Mouse (Mus musculus) liver, adult (tissue): ENCODE measurements around the gene Pgf.

Experiments
- GATA4 ChIP-seq: IDR thresholded peaks from 2 replicates; pipeline ENCODE4 v1.6.1; 2014; ENCODE audit warnings: mild to moderate bottlenecking, low read length; ENCODE audit not compliant: insufficient replicate concordance

Pgf gene

DNA sequence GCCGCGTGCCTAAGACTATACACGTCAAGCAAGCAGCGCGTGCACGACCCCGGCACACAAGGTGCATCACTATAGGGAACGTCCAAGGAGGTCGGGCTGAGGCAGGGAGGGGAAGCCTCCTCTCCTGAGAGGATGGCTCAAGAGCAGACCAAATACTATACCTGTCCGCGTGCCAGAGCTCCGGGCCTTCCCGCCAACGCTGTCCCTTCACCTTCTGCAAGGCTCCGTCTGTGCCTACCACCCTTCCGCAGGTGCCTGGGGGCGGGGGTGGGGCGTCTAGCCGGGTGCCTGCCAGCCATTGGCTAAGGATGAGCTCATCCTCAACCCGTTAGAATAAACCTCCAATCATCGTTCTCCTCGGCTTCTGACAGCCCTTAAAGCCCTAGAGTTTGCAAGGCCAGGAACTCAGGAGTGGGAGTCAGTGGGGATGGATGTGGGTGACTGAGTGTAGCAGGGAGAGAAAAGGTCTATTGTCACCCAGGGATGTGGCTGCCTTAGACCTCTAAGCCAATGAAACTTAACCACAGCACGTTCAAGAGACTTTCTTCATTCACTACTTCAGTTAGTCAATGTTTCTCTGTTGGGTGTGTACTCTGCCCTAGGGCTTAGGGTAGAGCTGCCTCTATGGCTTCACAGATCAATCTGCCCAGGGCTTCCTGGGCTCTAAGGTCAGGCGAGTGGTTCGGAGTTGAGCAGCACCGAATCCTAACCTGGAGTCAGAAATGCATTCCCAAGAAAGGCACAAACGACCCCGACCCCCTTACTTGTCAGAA is 26.4 kb downstream of the Pgf start, which contains the start of gene Rps6kl1:
Gene Rps6kl1 (minus strand): TSS at position 263 of the 773 bp plus-strand sequence.
- TF ChIP-seq GATA4: no peak

DNA sequence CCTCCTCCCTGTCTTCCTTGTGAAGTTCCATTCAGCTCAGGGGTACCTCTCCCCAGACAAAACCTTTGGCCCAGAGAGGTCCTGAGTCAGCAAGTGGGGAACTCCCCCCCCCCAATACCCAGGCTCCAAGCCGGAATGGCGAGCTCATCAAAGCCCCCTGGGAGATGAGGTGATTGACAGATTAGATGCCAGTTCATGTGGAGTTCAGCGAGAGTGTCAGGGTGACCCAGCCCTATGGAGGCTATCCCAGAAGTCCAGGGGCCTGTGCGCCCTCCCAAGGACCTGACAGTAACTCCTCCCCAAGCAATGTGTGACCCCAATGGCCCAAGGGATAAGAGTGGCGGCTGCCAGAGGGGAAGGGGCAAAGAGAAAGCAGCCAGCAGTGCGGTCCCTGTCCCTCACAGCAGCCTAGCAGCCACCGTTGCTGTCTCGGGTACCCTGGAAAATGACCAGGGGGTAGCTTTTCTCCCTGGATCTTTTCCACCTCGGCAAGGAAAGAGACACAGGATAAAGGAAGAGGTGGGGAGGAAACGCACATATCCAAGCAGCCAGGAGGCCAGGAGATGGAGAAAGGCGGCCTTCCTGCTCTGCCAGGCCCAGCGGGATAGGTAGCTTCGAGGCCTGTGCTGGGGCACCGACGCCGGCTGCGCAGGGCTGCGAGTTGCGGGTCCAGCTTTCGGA is 27.1 kb downstream of the Pgf start:
- no peak for TF ChIP-seq GATA4

DNA sequence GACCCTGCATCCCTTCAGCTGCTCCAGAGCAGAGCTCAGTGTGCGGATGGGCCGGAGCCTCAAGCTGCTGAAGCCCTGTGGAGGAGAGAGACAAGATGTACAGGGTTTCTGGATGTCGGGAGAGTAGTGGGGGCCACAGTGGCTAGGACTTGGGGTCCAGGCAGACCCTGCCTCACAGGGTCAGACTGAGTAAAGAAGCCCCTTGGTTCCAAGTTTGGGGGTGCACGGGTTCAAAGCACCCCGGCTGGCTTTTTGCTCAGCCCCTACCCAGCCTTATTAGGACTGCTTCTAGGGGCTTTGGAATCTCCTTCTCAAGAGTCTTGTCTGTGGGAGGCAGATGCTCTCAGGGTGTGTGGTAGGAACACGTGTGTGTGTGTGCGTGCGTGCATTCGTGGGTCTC is 30.7 kb downstream of the Pgf start:
- no peak for TF ChIP-seq GATA4

DNA sequence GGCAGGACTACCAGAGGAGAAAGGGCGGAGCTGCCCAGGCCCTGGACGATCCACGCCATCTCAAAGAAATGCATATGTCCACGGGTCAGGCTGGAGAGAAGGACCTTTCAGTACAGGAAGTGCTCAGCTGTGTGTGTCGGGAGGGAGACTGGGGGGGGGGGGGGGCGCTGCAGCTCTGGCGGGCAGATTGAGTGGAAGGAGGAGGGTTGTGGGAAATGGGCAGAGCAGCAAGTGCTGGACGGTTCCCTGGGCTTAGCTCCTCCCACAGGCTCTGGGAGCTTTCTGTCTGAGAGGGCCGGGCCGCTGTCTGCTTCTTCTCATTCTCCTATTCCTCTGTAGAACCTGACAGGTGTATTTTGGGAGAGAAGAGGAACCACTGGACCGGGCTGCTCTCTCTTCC is 31.2 kb downstream of the Pgf start:
- TF ChIP-seq GATA4: no peak

DNA sequence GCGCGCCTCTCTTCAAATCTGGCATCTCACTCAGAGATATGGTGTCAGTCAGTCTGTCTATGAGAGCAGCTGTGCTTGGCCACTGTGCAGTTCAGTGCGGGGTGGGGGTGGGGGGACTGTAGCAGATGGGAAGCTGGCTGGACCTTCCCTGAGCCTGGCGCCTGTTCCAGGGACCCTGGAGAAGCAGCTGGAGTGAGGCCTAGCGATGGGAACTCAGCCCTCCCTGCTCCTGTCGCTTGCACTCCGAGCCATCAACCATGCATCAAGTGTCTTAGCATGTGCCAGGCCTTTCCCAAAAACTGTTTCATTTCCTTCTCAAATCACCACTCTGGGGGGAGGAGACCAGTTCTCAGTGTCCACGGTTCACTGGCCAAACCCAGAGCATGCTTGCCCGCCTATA is 32.0 kb downstream of the Pgf start:
- TF ChIP-seq GATA4: no peak

DNA sequence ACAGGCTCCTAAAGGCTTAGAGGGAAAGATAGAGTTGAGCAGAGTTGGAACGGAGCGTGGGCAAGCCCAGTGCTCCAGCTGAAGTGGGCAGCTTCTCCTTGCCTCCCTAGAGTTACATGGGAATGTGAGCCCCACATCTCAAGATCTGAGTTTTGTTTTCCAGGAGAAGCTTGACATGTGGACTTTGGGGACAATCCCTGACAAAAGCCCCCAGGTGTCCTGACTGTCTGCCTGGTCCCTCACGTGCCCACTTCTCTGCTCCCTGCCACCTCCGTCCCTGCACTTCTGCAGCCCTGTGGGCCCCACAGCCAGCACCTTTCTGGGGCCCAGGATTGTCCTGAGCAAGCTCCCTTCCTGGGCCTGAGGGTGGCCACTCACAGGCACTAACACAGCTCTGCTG is 32.8 kb downstream of the Pgf start:
- no peak for TF ChIP-seq GATA4

DNA sequence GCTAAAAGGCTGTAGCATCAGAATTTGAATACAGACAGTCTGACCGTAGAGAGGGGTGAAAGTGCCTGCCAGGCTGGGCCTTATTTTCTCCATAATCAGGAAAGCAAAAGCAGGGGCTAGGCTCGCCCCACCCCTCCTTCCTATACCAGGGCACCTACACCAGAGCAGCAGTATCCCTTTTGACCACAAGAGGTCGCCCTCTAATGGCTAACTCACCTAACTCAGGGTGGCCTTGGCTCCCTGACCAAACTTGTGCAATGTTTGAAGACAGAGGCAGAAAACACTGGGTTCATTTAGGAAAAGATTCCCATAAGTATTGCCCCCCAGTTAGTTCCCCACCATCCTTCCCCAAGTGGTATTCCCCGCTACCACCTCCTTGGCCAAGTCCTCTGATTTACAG is 34.8 kb downstream of the Pgf start:
- TF ChIP-seq GATA4: no peak

DNA sequence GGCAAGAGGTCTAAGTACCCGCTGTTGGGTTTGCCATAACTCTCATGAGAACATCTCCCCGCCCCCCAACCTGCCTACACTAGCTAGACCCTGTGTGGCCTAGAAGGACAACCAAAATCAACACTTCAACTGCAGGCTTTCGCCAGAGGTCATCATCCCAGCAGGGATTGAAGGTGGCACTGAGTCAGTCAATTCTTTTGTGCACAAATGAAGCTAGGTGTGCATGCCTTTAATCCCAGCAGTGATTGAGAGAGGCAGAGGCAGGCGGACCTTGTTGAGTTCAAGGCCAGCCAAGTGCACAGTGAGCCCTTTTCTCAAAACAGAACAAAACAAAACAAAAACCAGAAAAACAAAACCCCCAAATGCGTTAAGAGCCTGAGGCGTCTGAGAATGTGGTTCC is 36.5 kb downstream of the Pgf start:
- TF ChIP-seq GATA4: no peak

DNA sequence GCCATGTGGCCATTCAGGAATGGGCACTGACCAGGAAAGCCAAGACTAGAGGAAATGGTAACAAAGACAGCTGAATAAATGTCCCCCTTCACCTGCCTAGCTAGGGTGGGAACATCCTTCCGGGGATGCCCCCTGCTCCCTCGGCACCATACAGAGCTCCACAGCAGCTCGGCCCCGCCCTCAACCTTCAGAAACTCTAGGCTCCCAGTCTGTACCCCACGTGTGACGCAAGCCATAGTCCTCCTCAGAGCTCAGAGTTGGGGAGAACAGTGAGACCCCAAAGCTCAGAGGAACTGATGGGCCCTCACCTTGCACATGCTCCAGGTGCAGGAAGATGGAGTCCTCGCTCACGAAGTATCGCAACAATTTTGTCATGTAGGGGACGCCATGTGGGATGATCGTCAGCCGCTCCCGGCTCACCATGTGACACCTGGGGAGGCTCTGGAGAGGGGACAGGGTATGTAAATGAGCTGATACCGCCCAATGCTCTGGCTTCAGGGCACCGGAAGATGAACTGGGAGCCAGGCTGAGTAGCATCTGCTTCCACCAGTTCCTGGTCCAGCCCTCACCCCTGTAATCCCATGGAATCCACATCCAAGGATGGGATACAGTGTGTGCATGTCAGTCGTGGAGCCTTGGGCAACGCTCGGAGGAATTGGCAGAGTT is 37.4 kb downstream of the Pgf start:
- TF ChIP-seq GATA4: no peak

DNA sequence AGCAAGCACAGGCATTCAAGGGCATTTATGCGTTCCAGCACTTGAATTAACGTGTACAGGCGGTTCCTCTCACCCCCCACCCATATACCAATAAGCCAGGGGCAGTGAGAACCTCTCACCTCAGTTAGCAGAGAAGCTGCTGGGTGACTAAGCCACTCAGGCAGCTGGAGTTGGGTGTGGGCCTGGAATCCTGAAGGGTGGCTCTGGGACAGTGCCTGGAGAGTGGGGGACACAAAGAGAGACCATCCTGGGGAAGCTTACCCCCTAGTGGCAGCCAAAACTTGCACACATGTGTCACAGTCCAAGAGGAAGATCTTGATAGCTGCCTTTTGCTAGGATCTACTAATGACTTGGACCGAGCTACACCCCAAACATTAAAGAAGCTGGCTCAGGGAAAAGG is 41.0 kb downstream of the Pgf start:
- no peak for TF ChIP-seq GATA4

DNA sequence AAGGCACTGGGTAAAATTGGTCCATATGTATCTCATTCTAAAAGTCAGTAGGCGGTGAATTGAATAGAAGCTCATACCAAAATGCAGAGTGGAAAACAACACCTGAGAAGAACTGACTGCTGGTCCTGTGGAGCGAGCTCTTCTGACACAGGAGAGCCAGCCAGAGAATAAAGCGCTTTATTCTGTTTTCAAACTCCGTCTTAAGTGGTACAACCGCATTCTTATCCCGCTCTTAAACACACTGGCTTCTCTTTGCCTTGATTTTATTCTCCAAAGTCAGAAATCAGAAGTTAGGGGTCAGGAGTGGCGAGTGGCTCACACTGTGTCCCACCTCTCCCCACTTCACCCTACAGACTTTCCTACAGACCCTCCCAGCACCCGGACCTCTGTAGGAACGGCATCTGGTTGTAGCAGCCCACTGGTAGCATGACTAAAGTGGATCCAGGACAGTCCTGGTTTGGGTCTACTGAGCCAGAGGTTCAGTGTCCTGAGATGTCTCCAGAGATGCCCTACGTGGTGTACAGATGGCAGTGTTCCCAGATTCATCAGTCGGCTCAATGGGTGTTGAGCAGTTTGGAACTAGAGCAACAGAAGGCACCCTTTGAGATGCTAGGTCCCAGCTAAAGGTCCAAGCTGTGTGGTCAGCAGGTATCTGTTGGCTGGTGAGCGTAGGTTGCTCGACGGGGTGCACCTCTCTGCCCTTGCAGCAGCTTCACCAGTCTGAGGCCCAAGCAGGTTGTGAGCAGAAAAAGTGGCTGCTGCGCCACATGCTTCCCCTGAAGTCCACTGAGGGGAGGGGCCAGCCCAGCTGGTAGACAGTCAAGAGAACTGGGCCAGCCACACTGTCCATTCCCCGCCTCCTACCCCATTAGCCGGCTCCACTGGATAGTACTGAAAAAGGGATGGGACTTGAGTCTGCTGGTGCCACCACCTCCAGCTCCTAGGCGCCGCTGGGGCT is 41.8 kb downstream of the Pgf start:
- TF ChIP-seq GATA4: no peak

DNA sequence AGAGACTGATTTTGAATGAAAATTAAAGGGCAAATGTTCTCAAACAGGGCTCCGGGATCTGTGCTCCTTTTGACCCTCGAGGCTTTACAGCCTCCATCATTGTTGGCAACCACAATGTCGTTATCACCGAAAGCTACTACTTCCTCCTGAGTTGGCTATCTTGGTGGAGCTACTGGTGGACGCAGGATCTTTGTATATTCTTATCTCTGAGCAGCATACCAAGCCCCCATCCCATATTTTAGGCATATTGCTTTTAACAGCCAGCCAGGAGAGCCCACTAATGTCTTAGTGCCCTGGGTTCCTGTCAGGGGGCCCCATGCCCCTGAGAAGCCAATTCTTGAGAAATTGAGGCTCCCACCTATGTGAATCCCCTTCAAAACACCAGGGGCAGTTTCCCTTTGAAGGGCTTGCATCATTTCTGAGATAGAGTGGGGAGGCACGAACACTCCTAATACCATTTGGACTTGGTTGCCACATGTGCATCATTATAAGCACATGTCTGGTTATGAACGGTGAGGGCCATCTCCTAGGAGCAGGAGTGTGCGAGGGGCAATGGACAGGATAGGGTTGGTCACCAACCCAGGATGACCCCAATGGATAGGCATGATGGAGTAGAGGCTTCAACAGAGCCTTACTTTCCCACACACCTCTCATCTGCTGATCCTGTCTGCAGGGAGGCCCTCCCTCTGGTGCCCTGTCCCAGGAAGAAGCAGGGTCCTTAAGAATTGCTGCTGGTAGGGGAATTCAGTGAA is 43.4 kb downstream of the Pgf start:
- no peak for TF ChIP-seq GATA4

DNA sequence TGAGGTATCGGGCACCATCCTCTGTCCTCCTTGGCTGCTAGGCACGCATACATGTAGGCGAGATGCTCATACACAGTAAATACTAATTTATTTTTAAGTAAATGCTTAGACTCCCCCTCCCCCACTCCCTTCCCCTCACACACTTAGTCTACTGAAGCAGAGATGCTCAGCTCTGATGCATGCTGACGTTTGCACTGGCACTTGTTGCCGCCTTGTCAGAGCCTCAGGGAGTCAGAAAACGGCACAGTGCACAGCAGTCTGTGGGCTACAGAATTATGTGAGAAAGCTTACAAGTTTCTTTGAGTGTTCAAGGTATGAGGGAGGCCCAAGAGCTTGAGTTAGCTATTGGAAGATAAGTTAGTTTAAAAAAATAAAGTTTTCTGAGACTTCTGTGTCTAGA is 46.2 kb downstream of the Pgf start:
- no peak for TF ChIP-seq GATA4

DNA sequence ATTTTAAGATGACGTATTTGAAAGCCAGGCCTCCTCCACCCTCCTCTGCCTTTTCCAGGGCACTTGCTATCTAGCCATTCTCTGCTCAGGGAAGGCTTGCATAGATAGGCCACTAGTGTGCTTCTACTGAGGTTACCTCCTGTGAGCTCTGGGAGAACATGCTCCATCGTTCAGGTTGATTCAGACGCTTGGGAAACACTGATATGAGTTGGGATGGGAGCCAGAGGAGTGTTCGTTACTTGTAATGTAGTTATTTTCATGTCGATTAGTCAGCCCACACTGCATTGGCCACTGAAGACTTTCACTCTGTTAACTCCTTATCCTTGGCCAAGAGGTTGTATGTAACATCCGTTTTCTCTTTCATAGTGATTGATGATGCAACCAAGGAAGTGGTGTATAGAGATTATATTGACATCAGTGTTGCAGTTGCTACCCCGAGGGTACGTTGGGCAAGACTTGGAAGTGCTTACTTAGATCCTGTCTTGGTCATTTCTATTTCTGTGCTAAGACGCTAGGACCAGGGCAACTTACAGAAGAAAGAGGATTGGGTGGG is 48.1 kb downstream of the Pgf start:
- no peak for TF ChIP-seq GATA4
